Mouse (Mus musculus) embryonic fibroblast, embryonic 13.5 days (primary cell): ENCODE measurements around the gene St8sia6.

Source experiments
- CTCF ChIP-seq: IDR thresholded peaks from 2 replicates; pipeline ENCODE4 v1.5.1; 2011; ENCODE audit warnings: mild to moderate bottlenecking, control low read depth, low read length, moderate library complexity, borderline replicate concordance; ENCODE audit not compliant: insufficient read depth
- POLR2A ChIP-seq: IDR thresholded peaks from 2 replicates; pipeline ENCODE4 v1.6.1; 2011; ENCODE audit warnings: low read depth, mild to moderate bottlenecking, control low read depth, low read length, moderate library complexity

- TF ChIP-seq POLR2A = no peak
- no peak for TF ChIP-seq CTCF
Observed at GRCm38 (mm10) chr2:13708785-13709184, 85.1 kb downstream of the St8sia6 start.
